Mouse (Mus musculus) heart, embryonic 11.5 days (tissue): ENCODE measurements around the gene Apoe. TPM values are rescaled to one million over a fixed set of nuclear protein-coding genes. Genes with fewer than 3 reads are reported as not detected.

Source experiments
- ATAC-seq: fragments of 200-750 bp; cut with Nextera tagmentation; replicated peaks from 2 replicates; pipeline ENCODE4 v1.8.0; 2017; ENCODE audit warnings: moderate library complexity; ENCODE audit not compliant: insufficient number of reproducible peaks, low FRiP score, low TSS enrichment
- H3K27ac ChIP-seq: fragments of 300-500 bp; sonication (generic); 2 replicates; pipeline ENCODE4 v1.5.1; 2014; ENCODE audit warnings: mild to moderate bottlenecking, low read depth, low read length
- H3K27me3 ChIP-seq: fragments of 300-500 bp; sonication (generic); 2 replicates; pipeline ENCODE4 v1.6.1; 2014; ENCODE audit warnings: mild to moderate bottlenecking, low read length, mixed read lengths; ENCODE audit not compliant: control insufficient read depth, insufficient read depth
- H3K36me3 ChIP-seq: fragments of 300-500 bp; sonication (generic); 2 replicates; pipeline ENCODE4 v1.6.1; 2014; ENCODE audit warnings: mild to moderate bottlenecking, low read length, moderate library complexity, mixed read lengths; ENCODE audit not compliant: control insufficient read depth, insufficient read depth
- H3K4me1 ChIP-seq: fragments of 300-500 bp; sonication (generic); 2 replicates; pipeline ENCODE4 v1.6.1; 2014; ENCODE audit warnings: low read length; ENCODE audit not compliant: control insufficient read depth, insufficient read depth
- H3K4me2 ChIP-seq: fragments of 300-500 bp; sonication (generic); 2 replicates; pipeline ENCODE4 v1.6.1; 2014; ENCODE audit warnings: mild to moderate bottlenecking, moderate library complexity
- H3K4me3 ChIP-seq: fragments of 300-500 bp; sonication (generic); 2 replicates; pipeline ENCODE4 v1.5.1; 2014; ENCODE audit warnings: low read depth, low read length
- H3K9ac ChIP-seq: fragments of 300-500 bp; sonication (generic); 2 replicates; pipeline ENCODE4 v1.6.1; 2014; ENCODE audit warnings: mild to moderate bottlenecking, low read depth, low read length, moderate library complexity
- H3K9me3 ChIP-seq: fragments of 300-500 bp; sonication (generic); replicated peaks from 2 replicates; pipeline ENCODE4 v1.6.1; 2016; ENCODE audit warnings: low read length; ENCODE audit not compliant: control insufficient read depth
- WGBS: fragments of 180-500 bp; shearing (Covaris S2); extraction: QIAGEN DNeasy Blood & Tissue Kit; methylation state at CpG from one replicate; pipeline ENCODE4 v1.1.7; 2014; ENCODE audit not compliant: insufficient replicate concordance; 5-methylcytosine and 5-hydroxymethylcytosine counted together
- polyA plus RNA-seq: library from polyadenylated mRNA; unstranded; fragments of >200 nt; fragmentation: Nextera tagmentation; extraction: Ambion mirVana; gene quantifications from 2 replicates; pipeline ENCODE4 v1.2.1, GENCODE M21; 2014

The Apoe gene
- polyA plus RNA-seq, 1 experiment from 2014 or later, result 357 TPM

DNA sequence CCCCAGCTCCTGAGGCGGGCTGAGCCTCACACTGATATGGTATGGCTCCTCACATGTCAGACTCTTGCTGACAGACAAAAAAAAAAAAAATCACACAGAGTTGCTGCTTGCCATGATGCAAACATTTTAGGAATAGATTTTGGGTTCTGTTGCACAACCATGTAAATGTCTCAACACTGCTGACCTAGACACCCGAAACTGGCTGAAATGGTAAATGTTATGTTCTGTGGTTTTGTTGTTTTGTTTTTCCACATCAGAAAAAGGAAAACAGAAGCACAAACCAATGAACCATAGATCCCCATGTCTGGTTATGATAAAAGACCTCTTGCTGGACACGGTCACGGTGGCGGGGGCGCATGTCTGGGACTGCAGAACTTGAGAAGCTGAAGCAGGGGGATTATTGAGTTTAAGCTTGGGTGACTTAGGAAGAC, 15.2 kb downstream of the Apoe start:
- ATAC-seq, result no peak
- Histone ChIP-seq H3K4me2 (no peak overlapping the region), H3K27me3 (no peaks in the 10 kb centered on the region), H3K9me3 (no peaks in the 10 kb centered on the region), H3K27ac (no peak overlapping the region), H3K4me1 (0 out of 2 replicates have a peak, but pooled peaks cover 3% of the 10 kb centered on the region), H3K36me3 (no peaks in the 10 kb centered on the region), H3K9ac (no peak overlapping the region), H3K4me3 (no peak overlapping the region)
- whole genome bisulfite sequencing, result 82% methylated on average over 6 of the region's 6 CpGs

- H3K9me3 ChIP-seq, result no peaks in the 10 kb centered on the region
- no peak overlapping the region for H3K4me3 ChIP-seq
- WGBS, result 71% methylated on average over 3 of the region's 3 CpGs
- H3K4me2 ChIP-seq, result no peak overlapping the region
- H3K27me3 ChIP-seq, result no peaks in the 10 kb centered on the region
- ATAC-seq, result no peak
- 0 out of 2 replicates have a peak, but pooled peaks cover 3% of the 10 kb centered on the region for H3K4me1 ChIP-seq
- no peaks in the 10 kb centered on the region for H3K36me3 ChIP-seq
- no peak overlapping the region for H3K27ac ChIP-seq
- H3K9ac ChIP-seq, result no peak overlapping the region
Measured at GRCm38 (mm10) chr7:19682979-19683378, 16.0 kb downstream of the Apoe start.

GRCm38 (mm10) chr7:19681202-19681694, 17.7 kb downstream of the Apoe start, which contains the start of the genes Gm44805 and Apoc4:
Gm44805 (minus strand) TSS chr7:19681423.
Apoc4 (minus strand) TSS chr7:19681479.
- Histone ChIP-seq H3K9ac (no peak within 1 kb of the TSS), H3K36me3 (no peaks in the 10 kb centered on the region)

DNA sequence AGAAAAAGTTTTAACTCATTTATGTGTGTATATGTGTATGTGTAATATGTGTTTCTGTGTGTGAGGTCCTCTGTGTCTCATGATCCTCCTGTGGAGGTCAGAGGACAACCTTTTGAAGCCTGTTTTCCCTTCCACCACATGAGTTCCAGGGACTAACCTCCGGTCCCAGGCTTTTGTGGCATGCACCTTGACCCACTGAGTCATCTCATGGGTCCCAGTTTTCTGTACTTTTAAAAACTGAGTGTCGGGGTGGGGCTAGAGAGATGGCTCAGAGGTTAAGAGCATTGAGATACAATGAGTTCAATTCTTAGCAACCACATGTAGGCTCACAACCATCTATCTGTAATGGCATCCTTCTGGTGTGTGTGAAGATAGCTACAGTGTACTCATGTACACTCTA, 18.3 kb downstream of the Apoe start:
- Histone ChIP-seq H3K9ac (no peak overlapping the region), H3K27me3 (no peaks in the 10 kb centered on the region), H3K27ac (no peak overlapping the region), H3K4me3 (no peak overlapping the region), H3K4me1 (0 out of 2 replicates have a peak, but pooled peaks cover 3% of the 10 kb centered on the region), H3K9me3 (no peaks in the 10 kb centered on the region), H3K36me3 (no peaks in the 10 kb centered on the region), H3K4me2 (no peak overlapping the region)
- WGBS, result 88% methylated on average over 2 of the region's 2 CpGs
- ATAC-seq, result no peak

More at GRCm38 (mm10) chr7:19681202-19681694, 17.7 kb downstream of the Apoe start, which contains the start of the genes Gm44805 and Apoc4:
- 50% methylated on average over 8 of the region's 8 CpGs for WGBS
- no peak within 1 kb of the TSS for H3K4me2 ChIP-seq
- 0 out of 2 replicates have a peak, but pooled peaks cover 3% of the 10 kb centered on the region for H3K4me1 ChIP-seq
- H3K27me3 ChIP-seq, result no peaks in the 10 kb centered on the region
- ATAC-seq, result no peak
- H3K9me3 ChIP-seq, result no peaks in the 10 kb centered on the region
- H3K27ac ChIP-seq, result no peak within 1 kb of the TSS
- H3K4me3 ChIP-seq, result no peak within 1 kb of the TSS

DNA sequence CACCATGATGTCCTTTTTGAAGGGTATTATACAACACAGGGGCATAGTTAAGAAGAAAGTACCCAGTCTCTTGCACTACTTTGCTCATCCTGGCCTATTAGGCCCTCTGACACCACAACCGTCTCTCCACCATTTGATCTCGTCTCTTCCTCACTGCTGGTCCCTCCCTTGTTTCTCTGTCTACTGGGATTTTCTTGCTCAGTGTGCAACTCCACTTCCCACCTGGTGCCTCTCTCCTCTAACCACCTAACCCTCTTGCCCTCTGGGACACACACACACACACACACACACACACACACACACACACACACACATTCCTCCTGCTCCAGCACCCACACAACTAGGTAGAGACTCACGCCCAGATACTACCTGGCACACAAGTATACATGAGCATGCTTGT, 20.1 kb downstream of the Apoe start:
- Histone ChIP-seq H3K4me2 (no peak overlapping the region), H3K36me3 (no peaks in the 10 kb centered on the region), H3K4me3 (no peak overlapping the region), H3K9me3 (no peaks in the 10 kb centered on the region), H3K4me1 (0 out of 2 replicates have a peak, but pooled peaks cover 3% of the 10 kb centered on the region), H3K9ac (no peak overlapping the region), H3K27me3 (no peaks in the 10 kb centered on the region), H3K27ac (no peak overlapping the region)
- WGBS, result 79% methylated on average over 3 of the region's 3 CpGs
- no peak for ATAC-seq

DNA sequence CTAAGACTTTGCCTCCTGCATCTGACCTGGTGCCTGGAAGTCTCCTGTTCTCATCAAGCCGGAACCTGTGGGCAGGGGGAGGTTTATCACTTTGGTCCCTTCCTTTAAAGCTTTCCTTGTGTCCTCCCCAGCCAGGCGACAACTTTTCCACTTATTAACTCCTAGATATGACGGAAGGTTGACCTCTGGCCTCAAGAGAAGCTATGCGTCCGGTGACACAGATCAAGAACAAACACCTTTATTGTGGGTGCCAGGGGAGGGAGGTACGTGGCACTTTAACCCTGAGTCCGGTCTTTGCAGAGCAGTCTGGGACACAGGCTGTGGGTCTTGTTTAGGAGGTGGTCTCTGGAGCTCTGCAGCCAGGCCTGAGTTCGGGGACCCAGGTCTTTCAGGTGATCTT, 21.1 kb downstream of the Apoe start, which contains the start of gene Apoc2:
Gene Apoc2, minus strand, starts transcription at position 70 of the 400 bp plus-strand sequence.
- Histone ChIP-seq H3K4me1 (0 out of 2 replicates have a peak, but pooled peaks cover 3% of the 10 kb centered on the region), H3K9ac (no peak within 1 kb of the TSS), H3K4me3 (no peak within 1 kb of the TSS), H3K4me2 (no peak within 1 kb of the TSS), H3K27ac (no peak within 1 kb of the TSS), H3K9me3 (no peaks in the 10 kb centered on the region), H3K36me3 (no peaks in the 10 kb centered on the region), H3K27me3 (no peaks in the 10 kb centered on the region)
- WGBS, result 61% methylated on average over 8 of the region's 8 CpGs
- ATAC-seq, result no peak

- Histone ChIP-seq H3K4me2 (no peak overlapping the region), H3K27ac (no peak overlapping the region), H3K9me3 (no peaks in the 10 kb centered on the region), H3K4me1 (0 out of 2 replicates have a peak, but pooled peaks cover 3% of the 10 kb centered on the region), H3K27me3 (no peaks in the 10 kb centered on the region), H3K4me3 (no peak overlapping the region), H3K9ac (no peak overlapping the region), H3K36me3 (no peaks in the 10 kb centered on the region)
- WGBS, result 65% methylated on average over 1 of the region's 1 CpGs
- no peak for ATAC-seq
Measured at GRCm38 (mm10) chr7:19676662-19677061, 22.3 kb downstream of the Apoe start.

DNA sequence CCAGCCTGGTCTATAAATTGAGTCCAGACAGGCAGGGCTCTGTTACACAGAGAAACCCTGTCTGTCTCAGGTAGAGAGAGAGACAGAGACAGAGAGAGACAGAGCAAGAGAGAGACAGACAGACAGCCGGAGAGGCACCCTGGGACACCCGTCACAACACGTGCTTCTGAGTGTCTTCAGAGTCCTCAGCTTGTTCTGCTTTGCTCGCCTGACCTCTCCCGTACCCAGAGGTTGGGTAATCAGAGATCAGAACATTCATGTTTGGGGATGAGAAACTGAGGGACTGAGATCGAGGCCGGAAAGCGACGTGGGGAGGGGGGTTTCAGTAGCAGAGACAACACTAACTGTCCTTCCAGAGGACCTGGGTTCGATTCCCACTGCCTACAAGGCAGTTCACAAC, 23.2 kb downstream of the Apoe start:
- ATAC-seq, result no peak
- Histone ChIP-seq H3K36me3 (no peaks in the 10 kb centered on the region), H3K4me2 (no peak overlapping the region), H3K9ac (no peak overlapping the region), H3K4me3 (no peak overlapping the region), H3K9me3 (no peaks in the 10 kb centered on the region), H3K27me3 (no peaks in the 10 kb centered on the region), H3K4me1 (no peaks in the 10 kb centered on the region), H3K27ac (no peak overlapping the region)
- WGBS, result 77% methylated on average over 10 of the region's 10 CpGs
